Mouse (Mus musculus) cerebellum, postnatal 36 days (tissue): ENCODE results near the gene Gm10382.
A peak's percentile ranks its signal among the peaks of the same experiment; 100 is the strongest.
"Not testable (repeated sequence)": the region's sequence is repeated elsewhere in the genome, so short reads cannot be mapped to it uniquely, and the experiment has no call there.

Experiments used
- DNase-seq, 2 experiments: peaks; one replicate each; pipeline ENCODE4 v3.0.0; 2021 to 2022; ENCODE audit warnings: mixed read lengths in 2 of 2

Gm10382 gene

DNA sequence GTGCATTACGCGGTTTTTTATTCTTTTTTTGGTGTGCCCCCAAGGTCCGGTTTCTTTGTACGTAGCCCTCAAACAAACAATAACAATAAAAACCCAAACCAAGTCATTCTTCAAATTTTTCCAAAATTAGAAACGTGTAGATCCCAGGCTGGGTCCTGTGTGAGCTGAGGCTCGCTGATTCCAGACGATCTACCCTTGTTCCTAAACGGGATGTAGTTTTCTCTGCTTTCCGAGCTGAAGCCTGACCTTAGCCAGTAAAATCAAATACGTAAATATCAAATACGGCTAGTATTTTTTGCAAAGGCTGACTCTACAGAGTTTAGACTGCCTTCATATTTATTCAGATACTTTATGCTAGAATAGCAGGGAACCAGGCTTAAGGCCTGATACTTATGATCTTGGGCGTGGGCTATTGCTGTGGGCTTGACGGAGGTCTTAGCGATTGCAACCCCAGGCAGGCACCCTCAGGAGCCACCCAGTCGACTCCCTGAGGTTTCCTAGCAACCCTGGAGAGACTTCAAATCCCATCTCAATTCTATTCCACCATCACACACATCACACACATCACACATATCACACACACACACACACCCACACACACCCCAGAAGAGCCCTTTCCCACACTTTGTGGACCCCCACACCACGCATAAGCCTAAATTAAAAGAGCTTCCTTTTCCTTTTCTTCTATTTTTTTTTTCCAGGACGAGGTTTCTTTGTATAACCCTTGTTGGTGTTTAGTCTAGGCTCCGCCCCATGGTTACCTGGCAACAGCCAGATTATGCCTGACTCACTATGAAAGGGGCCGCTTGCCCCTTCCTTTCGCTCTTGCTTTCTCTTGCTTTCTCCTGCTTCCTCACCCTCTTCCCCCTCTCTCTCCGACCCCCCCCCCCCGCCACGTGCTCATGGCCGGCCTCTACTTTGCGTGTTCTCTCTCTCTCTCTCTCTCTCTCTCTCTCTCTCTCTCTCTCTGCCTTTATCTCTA, 4.8 kb downstream of the Gm10382 start:
- DNase-seq = peak; percentile 43 to 50

DNA sequence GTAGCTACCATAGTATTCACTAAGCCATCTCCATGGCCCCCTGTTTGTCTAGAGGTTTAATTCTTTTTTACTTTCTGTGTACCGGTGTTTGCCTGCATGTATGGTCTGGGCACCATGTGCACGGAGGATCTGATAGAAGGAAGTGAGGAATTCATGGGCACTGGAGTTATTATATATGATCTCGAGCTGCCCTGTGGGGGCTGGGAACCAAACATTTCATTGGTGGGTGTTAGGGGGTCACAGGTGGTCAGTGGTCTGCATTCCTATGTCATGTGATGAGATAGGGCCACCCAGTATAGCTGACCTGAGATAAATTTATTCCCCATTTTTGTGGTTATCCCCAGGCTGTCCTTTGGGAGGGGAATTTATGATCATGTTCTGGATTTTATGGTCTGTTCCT, 5.9 kb downstream of the Gm10382 start:
- no peak for DNase-seq

DNA sequence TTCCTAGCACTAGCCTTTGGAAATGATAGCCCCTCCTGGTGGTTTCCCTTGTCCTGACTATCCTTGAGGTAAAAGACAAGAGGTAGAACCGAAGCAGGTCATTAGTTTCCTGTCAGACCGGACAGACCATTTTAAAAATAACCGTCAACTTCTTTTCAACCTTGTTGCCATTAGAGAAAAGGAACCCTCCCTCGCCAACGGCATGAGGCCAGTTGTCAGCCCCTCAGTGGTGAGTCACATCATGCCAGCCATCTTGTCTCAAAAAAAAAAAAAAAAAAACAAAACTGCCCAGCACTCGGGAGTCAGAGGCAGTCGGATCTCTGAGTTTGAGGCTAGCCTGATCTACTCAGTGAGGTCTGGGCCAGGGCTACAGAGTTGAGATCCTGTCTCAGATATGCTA, 11.8 kb downstream of the Gm10382 start:
- DNase-seq = no peak

DNA sequence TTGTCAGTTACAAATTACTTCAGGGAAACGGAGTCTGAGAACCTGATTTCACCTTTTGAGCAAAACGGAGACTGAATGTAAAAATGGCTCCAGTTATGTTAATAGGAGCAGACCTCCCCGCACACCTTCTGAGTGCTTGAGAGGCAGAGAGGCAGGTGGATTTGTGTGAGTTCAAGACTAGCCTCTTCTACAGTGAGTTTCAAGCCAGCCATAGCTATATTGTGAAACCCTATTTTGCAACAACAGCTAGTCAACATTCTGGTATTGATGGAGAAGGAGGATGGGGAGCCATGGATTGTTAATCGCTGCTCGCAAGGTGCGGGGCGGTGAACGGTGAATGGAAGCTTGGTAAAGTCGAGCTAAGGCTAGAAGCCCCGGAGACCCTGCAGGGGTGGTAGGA, 13.4 kb downstream of the Gm10382 start:
- DNase-seq = no peak

DNA sequence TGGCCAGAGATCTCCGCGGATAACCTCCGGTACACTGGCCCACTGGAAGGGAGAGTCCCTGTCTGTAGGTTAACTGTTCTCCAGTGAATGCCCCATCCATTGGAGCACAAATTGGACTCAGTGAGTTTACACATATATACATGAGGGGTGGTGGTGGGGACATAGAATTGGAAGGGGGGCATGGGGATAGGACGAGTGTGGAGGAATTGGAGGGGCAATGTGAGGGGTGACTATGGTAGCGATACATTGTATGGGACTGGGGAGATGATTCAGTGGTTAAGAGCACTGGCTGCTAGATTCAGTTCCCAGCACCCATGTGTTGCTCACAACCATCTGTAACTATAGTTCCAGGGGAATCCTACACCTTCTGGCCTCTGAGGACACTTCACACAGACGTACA, 13.9 kb downstream of the Gm10382 start:
- no peak for DNase-seq

DNA sequence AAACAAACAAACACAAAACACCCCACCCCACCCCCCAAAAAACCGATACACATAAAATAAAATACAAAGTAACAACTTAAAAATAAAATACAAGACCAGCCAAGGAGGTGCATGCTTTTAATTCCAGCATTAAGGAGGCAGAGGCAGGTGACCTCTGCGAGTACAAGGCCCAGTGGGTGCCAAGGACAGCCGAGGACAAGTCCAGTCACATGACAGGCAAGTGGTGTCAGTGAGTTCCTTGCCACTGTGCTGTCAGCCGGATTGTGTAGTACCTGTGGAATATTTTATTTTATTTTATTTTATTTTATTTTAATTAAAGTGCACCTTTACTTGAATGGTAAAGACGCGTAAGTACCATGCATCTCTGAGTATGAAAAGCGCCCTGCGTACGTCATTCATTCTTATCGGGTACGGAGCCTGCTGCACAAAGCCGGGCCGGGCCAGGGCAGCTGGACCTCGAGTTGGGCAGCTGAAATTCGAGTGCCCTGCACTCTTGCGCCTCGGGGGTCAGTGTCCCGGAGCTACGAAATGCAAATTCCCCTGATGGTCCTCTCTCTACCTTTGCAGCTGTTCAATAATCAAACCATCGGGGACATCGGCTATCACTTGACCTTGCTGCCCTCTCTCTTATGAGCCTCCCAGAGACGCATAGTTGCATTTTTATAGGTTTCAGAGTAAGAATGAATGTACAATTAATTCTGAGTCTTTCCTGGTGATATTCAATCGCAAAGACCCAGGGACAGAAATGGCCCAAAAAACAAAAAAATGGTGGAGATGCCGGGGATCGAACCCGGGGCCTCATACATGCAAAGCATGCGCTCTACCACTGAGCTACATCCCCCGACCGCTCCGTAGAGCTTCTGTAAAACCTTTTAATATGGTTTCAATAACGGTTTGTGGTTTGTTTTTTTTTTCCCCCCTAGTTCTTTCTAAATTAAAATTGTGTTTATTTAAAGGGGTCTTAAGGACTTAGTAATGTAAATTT, 14.7 kb downstream of the Gm10382 start:
- peak; percentile 70 to 76 for DNase-seq

DNA sequence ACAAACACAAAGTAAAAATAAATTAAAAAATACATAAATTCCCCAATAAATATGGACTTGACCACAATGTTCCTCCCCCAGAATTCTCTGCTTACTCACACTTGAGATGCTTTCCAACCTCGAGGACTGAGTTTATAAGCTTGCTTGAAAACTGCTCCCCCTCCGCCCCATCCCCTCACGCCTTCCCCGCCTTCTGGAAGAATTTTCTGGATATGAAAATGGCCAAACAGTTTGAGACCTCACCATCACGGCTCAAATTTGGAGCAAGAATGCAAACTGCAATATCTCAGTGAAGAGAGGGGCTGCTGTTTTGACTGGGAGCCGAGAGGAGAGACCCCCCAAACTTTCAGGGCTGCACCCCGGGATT, 15.4 kb downstream of the Gm10382 start:
- no peak for DNase-seq

DNA sequence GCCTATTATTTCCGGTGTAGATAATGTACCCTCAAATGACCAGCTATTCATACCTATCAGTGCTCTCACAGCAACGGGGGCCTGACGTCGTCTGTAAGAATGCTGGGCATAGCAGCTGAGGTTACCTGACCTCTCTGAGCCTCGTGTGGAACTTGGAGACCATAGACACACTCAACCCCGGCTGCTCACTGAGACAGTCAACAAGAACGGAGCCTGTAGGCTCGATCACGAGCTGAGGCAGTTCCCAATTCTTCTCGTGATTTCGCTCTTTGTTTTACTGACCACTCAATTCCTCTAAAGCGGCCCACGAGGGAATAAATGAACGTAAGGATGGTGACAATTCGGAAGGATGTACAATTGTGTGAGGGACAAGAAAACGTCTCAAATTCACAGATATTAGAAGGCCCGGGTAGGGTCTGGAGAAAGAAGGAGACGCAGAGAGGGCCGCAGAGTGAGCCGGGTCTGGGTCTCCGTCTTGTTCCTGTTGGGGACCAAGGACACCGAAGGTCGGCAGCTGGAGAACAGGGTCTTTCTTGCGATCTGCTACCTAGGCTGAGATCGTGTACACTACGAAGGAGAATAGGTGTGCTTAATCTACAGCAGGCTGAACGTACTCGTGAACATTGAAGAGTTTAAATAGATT, 15.9 kb downstream of the Gm10382 start:
- peak in 1 of 2 experiments; percentile 39 for DNase-seq

DNA sequence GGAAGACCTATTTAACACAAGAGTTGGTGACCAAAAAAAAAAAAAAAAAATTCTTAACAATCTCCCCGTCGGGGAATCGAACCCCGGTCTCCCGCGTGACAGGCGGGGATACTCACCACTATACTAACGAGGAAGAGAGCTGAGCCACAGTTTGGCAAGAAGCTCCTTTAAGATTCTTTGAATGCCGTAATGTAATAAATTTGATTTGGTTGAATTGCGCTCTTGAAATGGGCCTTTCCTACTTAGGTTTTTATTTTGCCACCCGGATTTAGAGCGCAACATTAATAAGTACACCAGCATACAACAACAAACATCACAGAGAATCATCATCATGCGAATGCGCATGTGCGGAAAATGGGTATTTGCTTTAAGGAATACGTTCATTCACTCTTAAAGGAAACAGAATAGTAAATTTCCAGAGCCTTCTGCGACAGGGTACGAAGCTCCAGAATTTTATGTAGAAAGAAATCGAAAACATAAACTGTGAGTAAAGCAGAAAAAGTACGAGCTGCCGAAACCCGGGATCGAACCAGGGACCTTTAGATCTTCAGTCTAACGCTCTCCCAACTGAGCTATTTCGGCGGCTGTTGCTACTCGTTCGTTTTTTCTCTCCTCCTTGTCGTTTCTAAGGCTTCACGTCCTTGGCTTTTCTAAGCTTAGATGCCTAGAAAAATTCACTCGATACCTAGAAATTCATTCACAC, 16.6 kb downstream of the Gm10382 start:
- peak; percentile 79 to 94 for DNase-seq

DNA sequence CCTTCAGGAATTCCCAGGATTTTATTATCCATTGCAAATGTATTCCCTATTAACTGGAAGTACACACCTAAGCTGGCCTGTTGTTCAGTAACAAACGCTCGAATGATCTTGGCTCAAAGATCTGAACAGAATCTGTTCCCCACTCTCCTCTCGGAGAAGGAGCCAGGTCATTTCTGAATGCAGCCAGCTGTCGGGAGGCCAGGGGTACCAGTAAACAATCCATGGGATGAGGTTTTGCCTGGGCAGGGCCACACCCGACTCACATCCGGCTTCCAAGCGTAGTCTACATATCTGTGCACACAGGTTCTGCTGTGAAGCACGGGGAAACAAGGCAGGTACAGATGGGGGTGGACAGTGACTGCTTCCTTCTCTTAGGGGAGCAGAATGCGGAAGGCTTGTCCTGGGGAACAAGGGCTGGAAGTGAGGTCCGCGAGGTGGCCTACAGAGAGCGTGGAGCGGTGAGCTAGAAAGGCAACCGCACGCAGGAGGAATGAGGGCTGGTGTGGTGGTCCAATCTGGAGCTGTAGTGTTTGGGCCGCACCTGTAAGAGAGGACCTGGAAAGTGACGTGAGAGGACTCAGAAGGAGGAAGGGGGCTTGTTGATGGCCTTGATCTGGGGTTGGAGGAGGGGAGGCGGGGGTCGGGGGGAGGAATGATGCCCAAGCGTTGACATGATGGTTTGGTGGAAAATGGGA, 17.3 kb downstream of the Gm10382 start:
- peak in 1 of 2 experiments; percentile 59 for DNase-seq

DNA sequence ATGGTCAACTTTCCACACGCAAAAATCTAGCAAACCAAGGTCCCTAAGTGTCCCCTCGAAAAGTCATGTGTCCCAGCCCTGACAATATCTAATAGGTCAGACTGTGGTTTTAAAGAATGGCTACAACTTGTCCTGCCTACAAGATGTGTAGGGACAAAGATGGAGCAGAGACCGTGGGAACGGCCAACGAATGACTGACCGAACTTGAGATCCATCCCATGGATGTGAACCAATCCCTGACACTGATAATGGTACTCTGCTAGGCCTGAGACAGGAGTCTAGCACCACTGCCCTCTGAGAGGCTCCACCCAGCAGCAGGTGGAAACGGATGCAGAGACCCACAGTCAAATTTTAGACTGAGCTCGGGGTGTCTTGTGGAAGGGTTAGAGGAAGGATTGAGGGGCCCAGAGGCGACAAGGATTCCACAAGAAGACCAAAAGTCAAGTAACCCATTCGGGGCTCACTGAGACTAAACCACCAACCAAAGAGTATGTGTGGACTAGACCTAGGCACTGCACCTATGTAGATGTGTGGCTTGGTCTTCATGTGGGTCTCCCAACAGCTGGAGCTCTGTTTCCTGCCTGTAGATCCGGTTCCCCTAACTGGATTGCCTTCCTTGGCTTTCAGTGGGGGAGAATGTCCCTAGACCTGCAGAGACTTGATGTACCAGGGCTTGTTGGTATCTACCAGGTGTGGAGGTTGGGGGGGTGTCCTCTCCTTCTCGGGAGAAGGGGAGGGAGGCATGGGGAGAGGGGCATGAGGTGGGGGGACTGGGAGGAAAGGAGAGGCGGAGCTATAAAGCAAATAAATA, 18.1 kb downstream of the Gm10382 start:
- no peak for DNase-seq

DNA sequence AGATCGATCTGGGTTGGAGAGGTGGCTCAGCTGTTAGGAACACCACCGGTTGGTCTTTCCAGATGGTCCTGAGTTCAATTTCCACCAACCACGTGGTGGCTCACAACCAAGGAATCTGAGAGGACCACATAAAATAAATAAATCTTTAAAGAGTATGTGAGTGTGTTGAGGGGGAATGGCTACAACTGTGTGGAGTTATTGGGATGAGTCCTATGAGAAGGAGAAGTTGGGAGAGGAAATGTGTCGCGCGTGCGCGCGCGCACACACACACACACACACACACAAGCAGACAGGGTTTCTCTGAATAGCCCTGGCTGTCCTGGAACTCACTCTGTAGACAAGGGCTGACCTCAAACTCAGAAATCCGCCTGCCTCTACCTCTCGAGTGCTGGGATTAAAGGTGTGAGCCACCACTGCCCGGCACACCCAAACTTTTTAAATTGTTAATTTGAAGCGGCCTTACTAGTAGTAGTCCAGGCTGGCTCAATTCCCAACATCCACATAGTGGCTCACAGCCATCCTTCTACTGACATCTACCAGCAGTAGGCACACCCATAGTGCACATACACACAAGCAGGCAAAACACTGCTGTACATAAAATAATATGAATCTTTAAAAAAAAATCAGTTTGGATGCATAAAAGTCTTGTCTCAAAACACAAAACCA, 18.9 kb downstream of the Gm10382 start:
- DNase-seq = no peak

DNA sequence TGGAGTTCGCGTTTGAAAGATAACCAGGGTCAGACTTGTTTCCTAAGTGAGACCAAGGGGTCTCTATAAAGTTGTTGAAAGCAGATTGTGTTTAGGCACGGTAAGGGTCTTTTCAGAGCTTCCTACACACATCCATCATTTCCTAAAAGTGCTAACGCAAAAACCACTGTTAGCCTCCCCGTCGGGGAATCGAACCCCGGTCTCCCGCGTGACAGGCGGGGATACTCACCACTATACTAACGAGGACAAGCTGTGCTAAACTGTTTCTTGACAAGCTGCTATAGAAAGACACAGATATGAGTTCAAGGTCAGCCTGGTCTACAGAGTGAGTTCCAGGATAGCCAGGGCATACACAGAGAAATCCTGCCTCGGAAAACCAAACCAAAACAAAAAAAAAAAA, 19.7 kb downstream of the Gm10382 start:
- peak; percentile 75 to 76 for DNase-seq

DNA sequence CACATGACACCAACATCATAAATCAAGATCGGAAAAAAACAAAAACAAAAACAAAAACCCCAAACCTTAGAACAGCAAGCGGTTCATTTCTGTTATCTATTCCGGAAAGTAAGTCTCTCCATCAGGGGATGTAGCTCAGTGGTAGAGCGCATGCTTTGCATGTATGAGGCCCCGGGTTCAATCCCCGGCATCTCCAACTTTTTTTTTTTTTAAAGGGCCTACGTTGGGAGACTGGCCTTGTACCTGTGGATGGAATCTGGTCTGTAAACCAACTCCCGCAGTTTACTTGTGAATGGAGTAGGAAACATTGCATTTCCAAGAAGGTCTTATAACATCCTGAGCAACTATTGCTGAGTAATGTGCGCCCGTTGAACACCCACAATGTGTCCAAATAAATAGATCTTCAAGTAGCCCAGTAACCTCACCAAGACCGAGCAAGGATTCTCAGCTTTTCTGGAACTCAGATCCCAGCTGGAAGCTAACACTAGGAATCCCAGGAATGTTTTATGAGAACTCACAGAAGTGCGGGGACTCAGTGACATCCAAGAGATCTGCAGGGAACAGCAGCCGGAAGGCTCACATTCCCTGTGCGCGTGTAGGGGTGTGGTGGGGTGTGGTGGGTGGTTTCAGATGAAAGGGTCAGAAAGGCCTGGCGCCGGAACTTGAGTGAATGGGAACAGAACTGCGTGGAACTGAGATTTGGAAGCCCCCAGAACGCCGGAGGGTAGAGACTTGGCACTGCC, 20.4 kb downstream of the Gm10382 start:
- DNase-seq = no peak

DNA sequence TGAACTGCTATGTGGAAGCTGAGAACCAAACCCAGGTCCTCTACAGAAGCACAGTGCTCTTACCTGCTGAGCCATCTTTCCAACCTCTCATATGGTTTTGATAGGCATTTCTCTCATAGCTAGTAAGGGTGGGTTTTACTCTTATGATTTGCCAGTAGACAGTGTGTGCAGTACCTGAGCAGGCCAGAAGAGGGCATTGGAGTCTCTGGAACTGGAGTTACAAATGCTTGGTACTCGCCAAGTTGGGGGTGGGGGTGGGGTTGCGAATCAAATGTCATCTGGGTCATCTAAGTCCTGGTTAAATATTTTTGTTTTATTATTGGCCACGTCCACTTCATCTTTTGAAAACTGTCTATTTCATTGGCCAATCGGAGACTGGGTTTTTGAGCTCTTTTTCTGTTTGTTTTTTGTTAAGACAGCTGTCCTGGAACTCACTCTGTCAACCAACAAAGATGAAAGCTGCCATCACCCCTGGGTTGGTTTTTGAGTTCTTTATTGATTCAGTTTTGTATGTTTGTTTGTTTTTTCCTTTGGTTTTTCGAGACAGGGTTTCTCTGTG, 22.9 kb downstream of the Gm10382 start:
- peak; percentile 67 to 70 for DNase-seq

DNA sequence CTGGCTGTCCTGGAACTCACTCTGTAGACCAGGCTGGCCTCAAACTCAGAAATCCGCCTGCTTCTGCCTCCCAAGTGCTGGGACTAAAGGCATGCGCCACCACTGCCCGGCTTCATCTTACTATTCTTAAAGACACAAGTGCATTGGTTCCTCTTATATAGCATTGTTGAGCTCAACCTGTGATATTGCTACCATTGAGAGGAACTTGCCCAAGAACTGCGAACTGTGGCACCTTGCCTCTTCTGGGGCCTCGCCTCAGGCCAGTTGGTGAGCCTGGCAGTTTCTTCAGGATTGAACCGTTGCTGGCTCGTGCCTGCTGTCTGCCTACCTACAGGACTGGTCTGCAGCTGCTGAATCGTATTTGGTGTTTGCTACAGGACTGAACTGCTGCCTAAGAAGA, 23.4 kb downstream of the Gm10382 start:
- not testable (repeated sequence) for DNase-seq

DNA sequence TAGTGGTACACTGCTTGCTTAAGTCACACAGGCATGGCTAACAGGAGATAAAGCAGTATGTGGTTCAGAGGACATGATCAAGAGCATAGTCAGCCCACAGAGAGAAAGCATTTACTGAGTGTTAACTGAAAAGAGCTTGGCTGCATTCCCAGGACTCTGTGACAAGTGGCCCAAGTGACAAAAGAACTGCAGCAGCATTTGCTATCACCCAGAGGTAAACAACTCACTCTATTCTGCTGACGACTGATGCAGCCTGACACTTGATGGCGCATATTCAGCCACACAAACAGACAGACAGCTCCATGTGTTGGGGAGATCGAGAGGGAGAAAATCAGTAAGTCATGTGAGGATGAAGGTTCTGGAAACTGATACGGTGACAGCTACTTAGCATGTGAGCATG, 24.6 kb downstream of the Gm10382 start:
- DNase-seq = no peak

DNA sequence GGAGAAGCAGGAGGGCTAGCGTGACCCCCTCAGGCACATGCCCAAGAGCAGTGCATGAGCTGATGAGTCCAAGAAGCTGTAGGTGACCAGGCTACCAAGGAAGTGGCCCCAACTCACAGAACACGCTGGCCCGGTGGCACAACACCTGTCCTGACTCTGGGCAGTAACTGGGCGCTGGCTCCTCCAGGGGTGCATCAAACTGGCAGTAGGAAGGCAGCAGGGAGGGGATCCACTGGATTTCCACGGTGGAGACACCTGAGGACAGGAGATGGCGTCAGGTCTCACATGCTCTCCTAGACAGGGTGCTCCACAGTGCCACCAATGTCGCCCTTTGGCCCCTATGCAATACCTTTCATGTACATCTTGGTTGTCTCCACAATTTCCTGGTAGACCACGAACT, 27.1 kb downstream of the Gm10382 start:
- DNase-seq = no peak

DNA sequence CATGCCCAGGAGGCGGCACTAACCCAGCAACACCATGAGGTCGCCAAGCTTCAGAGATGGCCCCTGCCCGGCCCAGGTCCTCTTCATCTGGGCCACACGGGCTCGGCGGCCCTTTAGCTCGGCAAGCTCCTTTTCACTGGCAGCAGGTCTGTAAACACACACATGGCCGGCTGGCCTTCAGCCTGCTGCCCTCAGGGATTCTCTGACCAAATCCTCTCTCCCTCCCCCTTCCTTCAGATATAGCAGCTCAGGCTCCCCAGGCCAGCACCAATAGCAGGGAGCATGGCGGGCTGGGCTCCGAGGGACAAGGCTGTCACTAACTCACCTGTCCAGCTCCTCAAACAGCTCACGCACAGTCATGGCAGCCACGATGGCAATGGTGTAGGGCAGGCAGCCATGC, 29.5 kb downstream of the Gm10382 start:
- DNase-seq = peak; percentile 60 to 69
